Mouse (Mus musculus) stomach, postnatal 0 days (tissue): Measurements from ENCODE around the gene Morf4l1.

Source experiments
- CTCF ChIP-seq: IDR thresholded peaks from 2 replicates; pipeline ENCODE4 v1.5.1; 2016; ENCODE audit warnings: antibody characterized with exemption, low read depth, mild to moderate bottlenecking, moderate library complexity
- EP300 ChIP-seq: optimal IDR thresholded peaks from 2 replicates; pipeline ENCODE3; 2016; ENCODE audit warnings: antibody characterized with exemption

- no peak for TF ChIP-seq CTCF
- TF ChIP-seq EP300, result no peak
Measured at GRCm38 (mm10) chr9:90082992-90083391, 31.6 kb downstream of the Morf4l1 start.
